Mouse (Mus musculus): ENCODE data around the gene Ncl.

GRCm38 (mm10) chr1:86301221-86302091 is 57.7 kb downstream of the Ncl start:
- TF ChIP-seq CTCF (IDR thresholded peaks at IDR 0.05; ENCODE audit: low read depth, low read length) (peak; percentile 42), POLR2A (IDR thresholded peaks at IDR 0.05; ENCODE audit: extremely low read depth, insufficient read depth, low read length) (no peak)
